Mouse (Mus musculus): ENCODE data around the gene Tspan12. TPM values are rescaled to one million over a fixed set of nuclear protein-coding genes. Genes with fewer than 3 reads are reported as not detected.

Gene Tspan12
- polyA plus RNA-seq, 1 experiment from 2014 or later, result 58.5 TPM

- Histone ChIP-seq H3K27ac (no peak overlapping the region), H3K9me3 (replicated peaks) (no peaks in the 10 kb centered on the region), H3K9ac (no peak overlapping the region), H3K4me1 (peaks cover 11% of the 10 kb centered on the region), H3K4me2 (no peak overlapping the region), H3K36me3 (0 out of 2 replicates have a peak, but pooled peaks cover 2% of the 10 kb centered on the region), H3K27me3 (no peaks in the 10 kb centered on the region), H3K4me3 (replicated peaks) (no peak overlapping the region)
- no peak for ATAC-seq (replicated peaks; ENCODE audit: low FRiP score)
- 92% methylated on average over 7 of the region's 7 CpGs for WGBS
Observed at GRCm38 (mm10) chr6:21828001-21828400, 24.3 kb downstream of the Tspan12 start.

- peak; percentile 81 for ATAC-seq (replicated peaks; ENCODE audit: low FRiP score)
Observed at GRCm38 (mm10) chr6:21823694-21824093, 28.6 kb downstream of the Tspan12 start.

GRCm38 (mm10) chr6:21823281-21823680 lies 29.0 kb downstream of the Tspan12 start:
- WGBS, result 20% methylated on average over 8 of the region's 8 CpGs
- H3K9me3 ChIP-seq (replicated peaks), result no peaks in the 10 kb centered on the region
- peak overlapping the region; percentile 89 for H3K27ac ChIP-seq
- peak overlapping the region; percentile 42 for H3K4me2 ChIP-seq
- peaks cover 13% of the 10 kb centered on the region for H3K4me1 ChIP-seq
- H3K36me3 ChIP-seq, result 0 out of 2 replicates have a peak, but pooled peaks cover 2% of the 10 kb centered on the region
- no peak overlapping the region for H3K9ac ChIP-seq
- peak overlapping the region; percentile 13; the same call in 1 of the 2 replicates for H3K4me3 ChIP-seq (replicated peaks)
- no peaks in the 10 kb centered on the region for H3K27me3 ChIP-seq
- peak; percentile 95 for ATAC-seq (replicated peaks; ENCODE audit: low FRiP score)

More at GRCm38 (mm10) chr6:21823694-21824093, 28.6 kb downstream of the Tspan12 start:
- H3K9ac ChIP-seq, result no peak overlapping the region
- WGBS, result 29% methylated on average over 7 of the region's 7 CpGs
- H3K4me3 ChIP-seq (replicated peaks), result 0 out of 2 replicates have a peak overlapping the region, but pooled peaks have one; percentile 13
- no peaks in the 10 kb centered on the region for H3K27me3 ChIP-seq
- H3K36me3 ChIP-seq, result 0 out of 2 replicates have a peak, but pooled peaks cover 2% of the 10 kb centered on the region
- H3K4me1 ChIP-seq, result peaks cover 13% of the 10 kb centered on the region
- peak overlapping the region; percentile 89 for H3K27ac ChIP-seq
- H3K9me3 ChIP-seq (replicated peaks), result no peaks in the 10 kb centered on the region
- peak overlapping the region; percentile 42 for H3K4me2 ChIP-seq

GRCm38 (mm10) chr6:21822721-21823134 lies 29.6 kb downstream of the Tspan12 start:
- WGBS, result 53% methylated on average over 7 of the region's 7 CpGs
- peak overlapping the region; percentile 42 for H3K4me2 ChIP-seq
- no peaks in the 10 kb centered on the region for H3K9me3 ChIP-seq (replicated peaks)
- H3K27ac ChIP-seq, result peak overlapping the region; percentile 89
- H3K27me3 ChIP-seq, result no peaks in the 10 kb centered on the region
- H3K4me3 ChIP-seq (replicated peaks), result peak overlapping the region; percentile 13; the same call in 1 of the 2 replicates
- no peak overlapping the region for H3K9ac ChIP-seq
- ATAC-seq (replicated peaks; ENCODE audit: low FRiP score), result peak; percentile 44
- H3K36me3 ChIP-seq, result 0 out of 2 replicates have a peak, but pooled peaks cover 2% of the 10 kb centered on the region
- H3K4me1 ChIP-seq, result peaks cover 13% of the 10 kb centered on the region

GRCm38 (mm10) chr6:21818107-21818807 lies 34.1 kb downstream of the Tspan12 start:
- Histone ChIP-seq H3K27me3 (no peaks in the 10 kb centered on the region), H3K9me3 (replicated peaks) (no peaks in the 10 kb centered on the region), H3K4me2 (no peak overlapping the region), H3K27ac (no peak overlapping the region), H3K9ac (no peak overlapping the region), H3K36me3 (peaks cover 12% of the 10 kb centered on the region), H3K4me1 (peaks cover 7% of the 10 kb centered on the region), H3K4me3 (replicated peaks) (no peak overlapping the region)
- 45% methylated on average over 5 of the region's 5 CpGs for WGBS
- no peak for ATAC-seq (replicated peaks; ENCODE audit: low FRiP score)

GRCm38 (mm10) chr6:21806005-21806404 lies 46.3 kb downstream of the Tspan12 start:
- WGBS, result 83% methylated on average over 7 of the region's 7 CpGs
- peaks cover 10% of the 10 kb centered on the region; the same call in 1 of the 2 replicates for H3K4me1 ChIP-seq
- H3K36me3 ChIP-seq, result 0 out of 2 replicates have a peak, but pooled peaks cover 4% of the 10 kb centered on the region
- H3K9me3 ChIP-seq (replicated peaks), result no peaks in the 10 kb centered on the region
- no peaks in the 10 kb centered on the region for H3K27me3 ChIP-seq
- H3K9ac ChIP-seq, result no peak overlapping the region
- H3K4me3 ChIP-seq (replicated peaks), result no peak overlapping the region
- no peak overlapping the region for H3K27ac ChIP-seq
- no peak for ATAC-seq (replicated peaks; ENCODE audit: low FRiP score)
- H3K4me2 ChIP-seq, result no peak overlapping the region

- 71% methylated on average over 7 of the region's 7 CpGs for WGBS
- no peak for ATAC-seq (replicated peaks; ENCODE audit: low FRiP score)
- H3K27ac ChIP-seq, result peak overlapping the region; percentile 58; the same call in 1 of the 2 replicates
Observed at GRCm38 (mm10) chr6:21805013-21805570, 47.2 kb downstream of the Tspan12 start.

GRCm38 (mm10) chr6:21803483-21804340 lies 48.6 kb downstream of the Tspan12 start:
- Histone ChIP-seq H3K9me3 (replicated peaks) (no peaks in the 10 kb centered on the region), H3K4me3 (replicated peaks) (no peak overlapping the region), H3K4me1 (peaks cover 10% of the 10 kb centered on the region; the same call in 1 of the 2 replicates), H3K36me3 (peaks cover 20% of the 10 kb centered on the region; the same call in 1 of the 2 replicates), H3K9ac (no peak overlapping the region), H3K27me3 (no peaks in the 10 kb centered on the region), H3K4me2 (no peak overlapping the region), H3K27ac (peak overlapping the region; percentile 58)
- WGBS, result 48% methylated on average over 10 of the region's 10 CpGs
- peak; percentile 66; the same call in 1 of the 2 replicates for ATAC-seq (replicated peaks; ENCODE audit: low FRiP score)

More at GRCm38 (mm10) chr6:21805013-21805570, 47.2 kb downstream of the Tspan12 start:
- Histone ChIP-seq H3K9ac (no peak overlapping the region), H3K27me3 (no peaks in the 10 kb centered on the region), H3K4me3 (replicated peaks) (no peak overlapping the region), H3K9me3 (replicated peaks) (no peaks in the 10 kb centered on the region), H3K4me1 (peaks cover 10% of the 10 kb centered on the region; the same call in 1 of the 2 replicates), H3K4me2 (no peak overlapping the region), H3K36me3 (peaks cover 12% of the 10 kb centered on the region; the same call in 1 of the 2 replicates)

GRCm38 (mm10) chr6:21798581-21798980 lies 53.7 kb downstream of the Tspan12 start:
- ATAC-seq (replicated peaks; ENCODE audit: low FRiP score), result no peak
- WGBS, result 89% methylated on average over 9 of the region's 9 CpGs
- 0 out of 2 replicates have a peak, but pooled peaks cover under 1% of the 10 kb centered on the region for H3K4me1 ChIP-seq
- H3K9ac ChIP-seq, result no peak overlapping the region
- no peak overlapping the region for H3K27ac ChIP-seq
- H3K4me2 ChIP-seq, result no peak overlapping the region
- peaks cover 32% of the 10 kb centered on the region; the same call in 1 of the 2 replicates for H3K36me3 ChIP-seq
- no peaks in the 10 kb centered on the region for H3K9me3 ChIP-seq (replicated peaks)
- no peak overlapping the region for H3K4me3 ChIP-seq (replicated peaks)
- H3K27me3 ChIP-seq, result no peaks in the 10 kb centered on the region

- no peak for ATAC-seq (replicated peaks; ENCODE audit: low FRiP score)
- no peak overlapping the region for H3K27ac ChIP-seq
- H3K9ac ChIP-seq, result no peak overlapping the region
- peaks cover 32% of the 10 kb centered on the region; the same call in 1 of the 2 replicates for H3K36me3 ChIP-seq
- H3K4me3 ChIP-seq (replicated peaks), result no peak overlapping the region
- no peaks in the 10 kb centered on the region for H3K9me3 ChIP-seq (replicated peaks)
- no peaks in the 10 kb centered on the region for H3K4me1 ChIP-seq
- no peak overlapping the region for H3K4me2 ChIP-seq
- no peaks in the 10 kb centered on the region for H3K27me3 ChIP-seq
- WGBS, result 86% methylated on average over 4 of the region's 4 CpGs
Observed at GRCm38 (mm10) chr6:21797087-21797486, 55.2 kb downstream of the Tspan12 start.

GRCm38 (mm10) chr6:21796413-21796812 lies 55.9 kb downstream of the Tspan12 start:
- WGBS, result 87% methylated on average over 10 of the region's 10 CpGs
- Histone ChIP-seq H3K4me2 (no peak overlapping the region), H3K9ac (no peak overlapping the region), H3K4me3 (replicated peaks) (no peak overlapping the region), H3K27ac (no peak overlapping the region), H3K9me3 (replicated peaks) (no peaks in the 10 kb centered on the region), H3K36me3 (peaks cover 32% of the 10 kb centered on the region; the same call in 1 of the 2 replicates), H3K4me1 (no peaks in the 10 kb centered on the region), H3K27me3 (no peaks in the 10 kb centered on the region)
- no peak for ATAC-seq (replicated peaks; ENCODE audit: low FRiP score)

Data from kidney, embryonic 15.5 days (tissue).